Mouse (Mus musculus) erythroblast, embryonic 14.5 days (primary cell): Measurements from ENCODE around the gene Lss.

Source experiments
- GATA1 ChIP-seq: IDR thresholded peaks from 2 replicates; pipeline ENCODE4 v1.6.1; 2012; ENCODE audit warnings: low read length, inconsistent platforms, mixed read lengths
- TAL1 ChIP-seq: IDR thresholded peaks from 3 replicates; pipeline ENCODE4 v1.6.1; 2012; ENCODE audit warnings: low read length, inconsistent platforms, mixed read lengths

DNA sequence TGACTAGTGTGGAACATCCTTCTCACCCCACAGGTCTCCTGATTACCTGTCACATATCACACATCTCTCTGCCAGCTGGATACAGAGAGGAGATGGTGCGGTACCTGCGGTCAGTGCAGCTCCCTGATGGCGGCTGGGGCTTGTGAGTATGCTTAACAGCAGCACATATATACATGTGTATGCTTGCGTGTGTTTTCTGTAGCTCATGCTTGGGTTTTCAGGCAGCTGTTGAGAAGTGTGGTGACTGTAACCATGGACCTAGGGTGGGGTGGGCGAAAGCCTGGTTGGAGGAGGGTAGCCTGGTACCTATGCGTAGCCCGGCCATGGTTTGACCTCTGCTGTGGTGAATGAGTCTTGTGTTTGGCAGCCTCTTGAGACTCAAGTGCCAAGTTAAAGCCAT lies 4.1 kb downstream of the Lss start:
- TF ChIP-seq TAL1: no peak
- no peak for TF ChIP-seq GATA1
